Mouse (Mus musculus) frontal cortex, postnatal 14 days (tissue): Measurements from ENCODE around the gene 1700113H08Rik.

Experiments used
- DNase-seq, 2 experiments: peaks; one replicate each; pipeline ENCODE4 v3.0.0; 2022; ENCODE audit warnings: low spot score in 2 of 2

The 1700113H08Rik gene

DNA sequence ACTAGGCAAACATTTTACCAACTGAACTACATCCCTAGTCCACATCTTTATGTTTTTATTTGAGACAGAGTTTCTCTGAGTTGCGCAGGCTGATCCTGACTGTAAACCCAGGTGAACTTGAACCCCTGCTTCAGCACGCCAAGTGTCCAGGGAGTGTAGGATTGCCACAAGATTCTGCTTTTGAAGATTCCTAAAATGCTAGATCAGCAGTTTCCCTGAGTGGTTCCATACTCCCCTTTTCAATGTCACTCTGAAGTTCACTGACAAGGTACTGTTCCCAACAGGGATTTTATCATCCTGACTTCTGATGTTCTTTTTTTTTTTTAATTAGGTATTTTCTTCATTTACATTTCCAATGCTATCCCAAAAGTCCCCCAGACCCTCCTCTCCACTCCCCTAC lies 140.9 kb downstream of the 1700113H08Rik start:
- no peak for DNase-seq

DNA sequence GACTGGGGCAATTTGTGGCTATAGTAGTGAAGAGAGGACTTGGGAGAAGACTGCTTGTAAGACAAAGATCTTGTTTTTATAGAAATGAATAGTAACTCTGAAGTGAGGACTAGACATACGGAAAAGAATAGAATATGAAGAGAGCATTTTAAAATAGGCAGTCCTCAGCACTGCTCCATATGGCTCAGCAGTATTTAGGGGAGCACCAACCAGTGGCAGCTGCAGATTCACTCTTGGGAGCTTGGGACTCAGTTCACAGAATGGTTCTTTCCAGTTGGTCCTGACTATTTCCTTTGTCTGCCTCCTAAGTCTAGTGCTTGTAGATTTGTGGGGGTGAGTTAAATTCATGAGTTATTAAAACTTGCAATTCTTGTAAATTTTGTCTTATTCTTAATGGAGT lies 151.6 kb downstream of the 1700113H08Rik start:
- DNase-seq: no peak

- DNase-seq: no peak
Measured at GRCm38 (mm10) chr10:87211046-87211445, 153.2 kb downstream of the 1700113H08Rik start.

GRCm38 (mm10) chr10:87212854-87213253 lies 155.0 kb downstream of the 1700113H08Rik start:
- DNase-seq: no peak

- no peak for DNase-seq
Measured at GRCm38 (mm10) chr10:87230071-87230910, 172.4 kb downstream of the 1700113H08Rik start.

DNA sequence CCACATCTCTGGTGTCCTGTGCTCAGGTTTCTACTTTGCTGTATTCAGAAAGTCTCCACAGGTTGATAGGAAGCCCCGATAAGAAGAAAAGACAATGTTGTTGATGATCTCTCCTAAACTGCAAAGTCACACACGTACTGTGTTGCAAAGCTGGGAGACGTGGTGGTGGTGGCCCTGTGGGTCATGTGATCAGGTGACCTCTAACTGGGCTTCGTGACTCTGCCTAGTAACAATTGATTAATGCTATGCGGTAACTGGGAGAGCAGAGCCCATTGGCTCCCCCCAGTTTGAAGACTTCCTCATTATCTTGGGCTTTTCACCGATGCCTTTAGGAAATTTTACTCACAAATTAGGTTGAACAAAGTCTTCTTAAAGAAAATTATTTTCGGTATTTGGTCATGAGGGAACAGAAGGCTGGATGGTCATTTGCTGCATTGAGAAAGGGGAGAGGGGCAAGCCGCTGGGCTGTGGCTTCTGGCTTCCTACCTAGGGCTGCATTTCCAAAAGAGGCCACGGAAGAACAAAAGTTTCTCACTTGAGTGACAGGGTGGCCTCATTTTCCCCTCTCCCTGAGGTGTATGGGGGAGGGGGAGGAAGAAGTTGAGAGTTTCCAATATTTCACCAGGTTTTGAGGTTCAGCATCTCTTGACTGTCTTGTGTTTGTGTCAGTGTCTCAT lies 181.6 kb downstream of the 1700113H08Rik start:
- DNase-seq: no peak

DNA sequence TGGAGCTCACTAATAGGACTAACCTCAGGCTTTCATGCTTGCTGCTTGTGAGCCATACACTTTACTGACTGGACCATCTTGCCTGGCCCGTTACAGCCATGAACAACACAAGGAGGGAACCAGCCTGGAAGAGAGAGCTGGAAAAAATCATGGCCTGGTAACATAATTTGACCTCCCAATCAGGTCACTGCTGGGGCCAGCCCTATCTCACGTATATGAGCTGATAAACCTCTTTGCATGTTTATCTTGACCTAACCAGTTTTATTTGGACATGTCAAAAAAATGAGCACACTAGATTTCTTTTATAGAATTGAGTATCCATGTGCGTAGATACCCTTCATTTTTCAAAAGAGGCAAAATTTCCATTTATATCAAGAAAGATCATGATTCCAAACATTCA lies 213.9 kb downstream of the 1700113H08Rik start:
- no peak for DNase-seq

GRCm38 (mm10) chr10:87272133-87272622 lies 214.3 kb downstream of the 1700113H08Rik start:
- DNase-seq: no peak

DNA sequence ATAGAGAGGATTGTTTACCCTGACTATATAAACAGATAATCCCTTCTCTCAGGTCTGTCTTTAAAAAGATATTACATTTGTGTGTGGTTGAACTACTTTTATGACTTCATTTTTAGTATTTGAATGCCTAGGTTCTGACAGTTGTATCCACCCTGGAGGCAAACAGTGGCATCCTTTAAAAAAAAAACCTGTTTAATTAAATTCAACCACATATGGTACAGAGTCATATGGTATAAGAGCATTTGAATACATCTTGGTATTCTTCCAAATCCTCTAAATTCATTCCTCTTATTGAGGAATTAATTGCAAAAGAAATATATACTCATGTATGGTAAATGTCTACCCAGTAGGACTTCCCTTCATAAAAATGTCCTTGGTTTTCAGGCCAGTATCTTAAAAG lies 217.2 kb downstream of the 1700113H08Rik start:
- no peak for DNase-seq
